Mouse (Mus musculus): ENCODE measurements around the gene Naaladl2. TPM values are rescaled to one million over a fixed set of nuclear protein-coding genes. Genes with fewer than 3 reads are reported as not detected.

Naaladl2 gene
- polyA plus RNA-seq, 1 experiment: not detected

DNA sequence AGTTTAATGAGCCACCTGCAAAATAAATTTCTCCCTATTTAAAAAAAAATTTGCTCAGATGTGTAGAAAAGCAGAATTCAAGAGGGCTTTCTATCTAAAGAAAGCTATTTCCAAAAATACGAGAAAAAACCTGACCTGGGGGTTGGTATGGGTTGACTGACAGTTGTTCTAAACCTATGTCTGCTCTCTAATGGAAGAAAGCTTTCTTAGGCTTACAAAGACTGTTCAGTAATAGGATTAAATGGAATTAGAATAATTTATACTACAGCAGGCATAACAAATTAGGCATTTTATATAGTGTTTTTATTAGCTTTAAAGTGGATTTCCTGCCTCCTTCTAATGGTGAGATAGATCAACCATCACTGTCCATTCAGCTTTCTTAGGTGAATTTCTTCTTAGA, 1236.4 kb downstream of the Naaladl2 start:
- H3K4me1 ChIP-seq (ENCODE audit: control insufficient read depth): no peaks in the 10 kb centered on the region
- H3K9me3 ChIP-seq (ENCODE audit: control insufficient read depth, low read length): no peaks in the 10 kb centered on the region
- no peaks in the 10 kb centered on the region for H3K36me3 ChIP-seq (ENCODE audit: control insufficient read depth)
- TF ChIP-seq TAL1 (IDR thresholded peaks at IDR 0.05; ENCODE audit: low read length) (no peak), GATA1 (IDR thresholded peaks at IDR 0.05; ENCODE audit: low read length) (no peak)
- no peak overlapping the region for H3K4me3 ChIP-seq (replicated peaks)
- H3K27me3 ChIP-seq (ENCODE audit: control insufficient read depth): no peaks in the 10 kb centered on the region

DNA sequence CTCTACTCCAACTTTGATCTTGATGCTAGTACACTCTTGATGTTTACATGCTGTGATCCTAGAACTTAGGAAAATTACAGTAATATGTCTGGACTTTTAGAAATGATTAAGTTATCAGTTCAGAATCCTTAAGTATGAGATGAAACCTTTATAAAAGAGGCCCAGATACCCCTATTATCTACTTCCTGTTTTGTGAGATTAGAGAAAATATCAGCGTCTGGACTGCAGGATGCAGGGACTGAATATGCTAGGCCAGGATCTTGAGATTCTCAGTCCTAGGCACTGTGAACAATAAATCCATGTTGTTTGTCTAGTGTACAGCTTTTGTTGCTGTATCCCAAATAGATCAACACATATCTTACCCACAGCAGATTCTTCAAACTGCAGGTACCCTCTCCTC, 1278.4 kb downstream of the Naaladl2 start:
- Histone ChIP-seq H3K4me1 (ENCODE audit: control insufficient read depth) (no peaks in the 10 kb centered on the region), H3K4me3 (replicated peaks) (no peak overlapping the region), H3K27me3 (ENCODE audit: control insufficient read depth) (no peaks in the 10 kb centered on the region), H3K36me3 (ENCODE audit: control insufficient read depth) (no peaks in the 10 kb centered on the region), H3K9me3 (ENCODE audit: control insufficient read depth, low read length) (no peaks in the 10 kb centered on the region)
- TF ChIP-seq TAL1 (IDR thresholded peaks at IDR 0.05; ENCODE audit: low read length): no peak
- TF ChIP-seq GATA1 (IDR thresholded peaks at IDR 0.05; ENCODE audit: low read length): no peak

DNA sequence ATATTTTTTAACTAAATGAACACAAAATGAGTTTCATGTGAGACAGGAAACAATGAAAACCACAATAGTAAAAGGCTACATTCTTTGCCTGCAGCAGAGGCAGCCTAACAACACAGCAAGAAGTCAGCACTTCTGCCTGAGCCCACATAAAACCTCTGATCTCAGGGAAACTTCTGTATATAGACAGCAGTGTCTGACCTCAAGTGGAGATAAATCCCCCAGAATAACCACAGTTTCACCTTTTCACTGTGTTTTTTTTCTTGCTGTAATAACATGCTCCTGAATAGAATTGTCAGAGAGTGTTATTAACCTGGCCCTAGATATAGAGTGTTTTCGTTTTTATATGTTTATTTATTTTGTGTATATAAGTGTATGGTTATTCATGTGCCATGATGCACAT, 1286.8 kb downstream of the Naaladl2 start:
- Histone ChIP-seq H3K9me3 (ENCODE audit: control insufficient read depth, low read length) (no peaks in the 10 kb centered on the region), H3K4me1 (ENCODE audit: control insufficient read depth) (no peaks in the 10 kb centered on the region), H3K27me3 (ENCODE audit: control insufficient read depth) (no peaks in the 10 kb centered on the region), H3K36me3 (ENCODE audit: control insufficient read depth) (no peaks in the 10 kb centered on the region), H3K4me3 (replicated peaks) (no peak overlapping the region)
- TF ChIP-seq GATA1 (IDR thresholded peaks at IDR 0.05; ENCODE audit: low read length): no peak
- no peak for TF ChIP-seq TAL1 (IDR thresholded peaks at IDR 0.05; ENCODE audit: low read length)

DNA sequence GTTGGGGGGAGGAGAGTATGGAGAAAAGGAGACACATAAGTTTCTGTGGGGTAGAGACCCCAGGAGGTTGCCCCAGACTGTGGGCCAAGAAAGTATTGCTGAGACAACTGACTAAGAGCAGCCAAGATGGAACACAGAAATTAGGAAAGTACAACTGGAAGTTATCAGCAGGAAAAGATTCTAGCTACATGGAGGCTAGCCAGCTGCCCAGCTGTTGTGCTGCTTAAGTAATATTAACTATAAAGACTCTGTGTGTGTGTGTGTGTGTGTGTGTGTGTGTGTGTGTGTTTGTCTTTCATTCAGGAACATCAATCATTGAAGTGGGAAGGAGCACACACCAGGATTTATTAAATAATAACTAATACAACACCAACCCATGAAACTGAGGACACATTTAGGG, 1326.5 kb downstream of the Naaladl2 start:
- Histone ChIP-seq H3K27me3 (ENCODE audit: control insufficient read depth) (no peaks in the 10 kb centered on the region), H3K9me3 (ENCODE audit: control insufficient read depth, low read length) (no peaks in the 10 kb centered on the region)
- TF ChIP-seq GATA1 (IDR thresholded peaks at IDR 0.05; ENCODE audit: low read length) (no peak), TAL1 (IDR thresholded peaks at IDR 0.05; ENCODE audit: low read length) (no peak)

GRCm38 (mm10) chr3:23758746-23759145, 1385.3 kb downstream of the Naaladl2 start:
- no peaks in the 10 kb centered on the region for H3K27me3 ChIP-seq (ENCODE audit: control insufficient read depth)
- TF ChIP-seq GATA1 (IDR thresholded peaks at IDR 0.05; ENCODE audit: low read length): no peak
- no peak for TF ChIP-seq TAL1 (IDR thresholded peaks at IDR 0.05; ENCODE audit: low read length)
- no peaks in the 10 kb centered on the region for H3K36me3 ChIP-seq (ENCODE audit: control insufficient read depth)
- H3K4me1 ChIP-seq (ENCODE audit: control insufficient read depth): no peaks in the 10 kb centered on the region
- H3K9me3 ChIP-seq (ENCODE audit: control insufficient read depth, low read length): no peaks in the 10 kb centered on the region
- H3K4me3 ChIP-seq (replicated peaks): no peak overlapping the region

More for the DNA sequence above, 1326.5 kb downstream of the Naaladl2 start:
- Histone ChIP-seq H3K4me3 (replicated peaks) (no peak overlapping the region), H3K4me1 (ENCODE audit: control insufficient read depth) (no peaks in the 10 kb centered on the region), H3K36me3 (ENCODE audit: control insufficient read depth) (no peaks in the 10 kb centered on the region)

All from erythroblast, embryonic 14.5 days (primary cell).